Mouse (Mus musculus) fibroblast of lung, adult 2 months (primary cell): ENCODE results near the gene Cltc.
"Not testable (repeated sequence)": the region's sequence is repeated elsewhere in the genome, so short reads cannot be mapped to it uniquely, and the experiment has no call there.

ENCODE experiments used
- DNase-seq: peaks from one replicate; pipeline ENCODE4 v3.0.0-alpha.2; 2011; ENCODE audit warnings: low read depth

Gene Cltc

GRCm38 (mm10) chr11:86738956-86739355 lies 18.4 kb downstream of the Cltc start:
- no peak for DNase-seq

DNA sequence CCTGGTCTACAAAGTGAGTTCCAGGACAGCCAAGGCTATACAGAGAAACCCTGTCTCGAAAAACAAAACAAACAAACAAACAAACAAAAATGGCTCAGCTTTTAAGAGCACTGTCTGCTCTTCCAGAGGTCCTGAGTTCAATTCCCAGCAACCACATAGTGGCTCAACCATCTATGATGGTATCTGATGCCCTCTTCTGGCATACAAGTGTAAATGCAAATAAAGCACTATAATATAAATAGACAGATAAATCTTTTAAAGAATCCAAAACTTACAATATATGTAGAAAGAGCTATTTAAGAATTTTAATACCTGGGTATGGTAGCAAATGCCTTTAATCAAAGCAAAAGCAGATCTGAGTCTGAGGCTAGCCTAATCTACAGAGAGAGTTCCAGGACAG lies 19.1 kb downstream of the Cltc start:
- DNase-seq = not testable (repeated sequence)

GRCm38 (mm10) chr11:86737301-86738000 lies 19.9 kb downstream of the Cltc start:
- no peak for DNase-seq

DNA sequence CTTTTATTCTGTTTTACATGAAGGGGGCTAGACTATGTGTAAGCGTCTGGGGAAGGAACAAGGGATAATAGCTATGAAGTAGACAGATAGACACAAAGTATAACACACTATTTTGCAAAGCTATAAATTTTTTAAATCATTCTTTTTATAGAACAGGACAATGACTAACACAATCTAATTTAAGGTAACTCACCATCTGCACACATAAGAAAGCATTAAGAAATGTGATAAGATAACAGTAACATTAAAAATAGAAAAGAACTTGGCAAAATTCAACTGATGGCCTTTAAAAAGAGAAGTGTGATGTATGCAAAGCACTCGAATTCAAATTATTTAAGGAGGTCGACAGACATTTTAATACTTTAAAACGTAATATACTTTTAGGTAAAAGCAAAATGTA lies 22.4 kb downstream of the Cltc start:
- no peak for DNase-seq

- no peak for DNase-seq
These were observed 23.0 kb downstream of the Cltc start for GRCm38 (mm10) chr11:86734241-86734939.

- DNase-seq = peak; percentile 14
These were observed 25.9 kb downstream of the Cltc start for GRCm38 (mm10) chr11:86731443-86731842.

DNA sequence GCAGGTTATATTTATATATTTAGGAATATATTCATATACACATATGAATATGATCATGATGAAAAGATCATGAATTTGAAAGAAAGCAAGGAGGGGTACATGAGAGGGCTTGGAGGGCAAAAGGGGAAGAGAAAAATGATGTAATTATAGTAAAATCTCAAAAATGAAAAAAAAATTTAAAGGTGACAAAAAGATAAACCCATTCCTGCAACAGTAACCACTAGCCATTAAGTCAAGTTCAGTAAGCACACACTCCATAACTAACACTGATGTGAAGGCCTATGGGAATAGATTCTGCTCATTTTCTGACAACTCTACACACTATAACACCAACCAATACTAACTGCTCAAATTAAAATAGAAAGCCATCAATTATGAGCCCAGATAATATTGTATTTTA lies 31.8 kb downstream of the Cltc start:
- no peak for DNase-seq

DNA sequence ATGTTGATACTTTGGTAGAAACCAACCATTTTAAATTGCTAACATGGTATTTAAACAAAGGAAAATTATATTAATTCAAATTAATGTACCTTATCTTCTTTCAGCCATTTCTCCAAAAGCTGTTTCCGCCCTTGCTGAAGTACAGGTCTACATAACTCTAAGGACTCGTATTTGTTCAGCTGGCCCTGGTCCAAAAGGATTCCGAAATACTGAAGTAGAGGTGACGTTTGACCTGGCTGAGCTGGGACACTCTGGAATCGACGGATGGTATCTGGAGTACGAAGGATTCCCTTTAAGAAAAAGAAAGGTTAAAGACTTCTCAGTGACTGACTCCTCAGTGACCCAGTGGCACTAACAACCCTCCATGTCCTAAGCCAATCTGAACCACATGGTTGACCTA lies 32.4 kb downstream of the Cltc start:
- no peak for DNase-seq

GRCm38 (mm10) chr11:86724004-86724403 lies 33.4 kb downstream of the Cltc start:
- DNase-seq = no peak

GRCm38 (mm10) chr11:86719390-86719789 lies 38.0 kb downstream of the Cltc start:
- no peak for DNase-seq

- no peak for DNase-seq
These were observed 39.0 kb downstream of the Cltc start for GRCm38 (mm10) chr11:86718369-86718768.

- no peak for DNase-seq
These were observed 39.9 kb downstream of the Cltc start for GRCm38 (mm10) chr11:86717306-86718065.

GRCm38 (mm10) chr11:86714606-86715005 lies 42.8 kb downstream of the Cltc start:
- no peak for DNase-seq

GRCm38 (mm10) chr11:86701151-86701550 lies 56.2 kb downstream of the Cltc start:
- no peak for DNase-seq

DNA sequence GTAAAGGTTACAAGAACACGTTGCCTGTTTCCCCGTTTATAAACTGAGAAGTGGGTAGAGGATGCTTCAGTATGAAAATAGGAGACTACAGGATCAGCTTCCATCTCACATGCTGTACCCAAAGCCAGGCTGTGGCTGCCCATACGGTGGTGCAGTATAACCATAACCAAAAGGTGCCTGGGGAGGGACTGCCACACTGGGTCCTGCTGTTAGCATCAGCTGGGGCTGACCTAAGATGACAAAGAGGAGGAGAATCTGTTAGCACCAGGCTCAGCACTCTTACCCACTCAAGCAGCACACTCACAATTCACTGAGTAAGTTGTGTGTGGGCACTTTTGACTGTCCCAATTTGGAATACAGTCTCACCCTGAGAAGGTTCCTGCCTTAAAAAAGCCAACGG lies 61.9 kb downstream of the Cltc start:
- DNase-seq = no peak

GRCm38 (mm10) chr11:86692546-86692945 lies 64.8 kb downstream of the Cltc start:
- DNase-seq = no peak

DNA sequence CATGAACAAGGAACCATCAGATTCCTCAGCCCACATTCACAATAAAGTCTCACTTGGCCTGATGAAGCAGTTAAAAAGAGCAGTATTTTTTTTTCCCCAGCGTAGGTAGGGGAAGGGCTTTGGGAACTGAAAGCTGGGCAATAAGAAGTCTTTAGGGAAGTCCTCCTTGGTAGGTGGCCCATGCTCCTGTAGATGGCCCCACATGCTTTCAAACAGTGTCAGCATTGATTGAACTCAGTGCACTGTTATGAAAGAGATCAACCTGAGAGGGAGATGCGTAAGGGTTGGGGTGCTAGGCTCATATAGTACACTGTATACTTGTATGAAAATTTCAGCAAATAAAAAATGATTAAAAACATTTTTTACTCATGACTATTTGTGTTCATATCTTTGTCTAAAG lies 65.4 kb downstream of the Cltc start:
- no peak for DNase-seq

GRCm38 (mm10) chr11:86691482-86691881 lies 65.9 kb downstream of the Cltc start:
- DNase-seq = no peak

GRCm38 (mm10) chr11:86690383-86690782 lies 67.0 kb downstream of the Cltc start:
- DNase-seq = no peak

GRCm38 (mm10) chr11:86685366-86685765 lies 72.0 kb downstream of the Cltc start:
- no peak for DNase-seq

GRCm38 (mm10) chr11:86684126-86685012 lies 73.0 kb downstream of the Cltc start:
- no peak for DNase-seq
